Mouse (Mus musculus) liver, embryonic 14.5 days (tissue): Measurements from ENCODE around the gene Gemin2. TPM values are rescaled to one million over a fixed set of nuclear protein-coding genes. Genes with fewer than 3 reads are reported as not detected.
"Not testable (repeated sequence)": the region's sequence is repeated elsewhere in the genome, so short reads cannot be mapped to it uniquely, and the experiment has no call there.

Source experiments
- ATAC-seq: fragments of 200-750 bp; cut with Nextera tagmentation; 2 replicates; pipeline ENCODE4 v1.8.0; 2017; ENCODE audit warnings: moderate number of reproducible peaks, mild to moderate bottlenecking, moderate library complexity; ENCODE audit not compliant: insufficient read depth
- DNase-seq, 3 experiments: peaks; one replicate each; pipeline ENCODE4 v3.0.0-alpha.2; 2012 to 2013; ENCODE audit warnings: low read depth in 3 of 3, low spot score in 3 of 3
- H3K27ac ChIP-seq: fragments of 300-500 bp; sonication (generic); 2 replicates; pipeline ENCODE4 v1.5.1; 2014; ENCODE audit warnings: moderate library complexity, mild to moderate bottlenecking, control low read depth, inconsistent platforms
- H3K27me3 ChIP-seq: fragments of 300-500 bp; sonication (generic); 2 replicates; pipeline ENCODE4 v1.6.1; 2014; ENCODE audit warnings: mild to moderate bottlenecking, low read length, moderate library complexity; ENCODE audit not compliant: control insufficient read depth, insufficient read depth
- H3K36me3 ChIP-seq: fragments of 300-500 bp; sonication (generic); replicated peaks from 2 replicates; pipeline ENCODE4 v1.6.1; 2014; ENCODE audit warnings: low read depth; ENCODE audit not compliant: control insufficient read depth, insufficient read depth
- H3K4me1 ChIP-seq, 2 experiments: fragments of 200-500 bp in 1 of 2; fragments of 300-500 bp in 1 of 2; sonication (generic) in 1 of 2; replicated peaks; 2 replicates each; pipeline ENCODE4 v1.6.1; 2012 to 2014; ENCODE audit warnings: antibody characterized with exemption in 1 of 2, inconsistent platforms in 1 of 2, low read length in 1 of 2; ENCODE audit not compliant: control insufficient read depth in 2 of 2, insufficient read depth in 2 of 2
- H3K4me2 ChIP-seq: fragments of 300-500 bp; sonication (generic); 2 replicates; pipeline ENCODE4 v1.6.1; 2014; ENCODE audit warnings: low read depth, mild to moderate bottlenecking, control low read depth, moderate library complexity
- H3K4me3 ChIP-seq, 2 experiments: fragments of 200-500 bp in 1 of 2; fragments of 300-500 bp in 1 of 2; sonication (generic) in 1 of 2; 2 replicates each; pipeline ENCODE4 v1.5.1; 2012 to 2014; ENCODE audit warnings: low read depth in 2 of 2, low read length in 2 of 2, mild to moderate bottlenecking in 2 of 2, control low read depth in 1 of 2, inconsistent platforms in 1 of 2, moderate library complexity in 1 of 2; ENCODE audit not compliant: insufficient read depth in 1 of 2
- H3K9ac ChIP-seq: fragments of 300-500 bp; sonication (generic); replicated peaks from 2 replicates; pipeline ENCODE4 v1.6.1; 2014; ENCODE audit warnings: mild to moderate bottlenecking, control low read depth, moderate library complexity
- H3K9me3 ChIP-seq: fragments of 300-500 bp; sonication (generic); 2 replicates; pipeline ENCODE4 v1.6.1; 2016; ENCODE audit warnings: low read length, mixed read lengths; ENCODE audit not compliant: control insufficient read depth
- CTCF ChIP-seq: IDR thresholded peaks from 2 replicates; pipeline ENCODE4 v1.5.1; 2016; ENCODE audit warnings: antibody characterized with exemption, low read depth, control low read depth
- EP300 ChIP-seq: IDR thresholded peaks from 2 replicates; pipeline ENCODE4 v1.6.1; 2016; ENCODE audit warnings: antibody characterized with exemption, low read depth
- WGBS: fragments of 180-500 bp; shearing (Covaris S2); extraction: QIAGEN DNeasy Blood & Tissue Kit; methylation state at CpG from one replicate; pipeline ENCODE4 v1.1.7; 2014; ENCODE audit not compliant: insufficient replicate concordance; 5-methylcytosine and 5-hydroxymethylcytosine counted together
- polyA plus RNA-seq, 2 experiments: library from polyadenylated mRNA; depleted of rRNA in 1 of 2; stranded (reverse) in 1 of 2; unstranded in 1 of 2; fragments of >200 nt; fragmentation: Nextera tagmentation in 1 of 2; extraction: Ambion mirVana in 1 of 2; gene quantifications; 2 replicates each; pipeline versions ENCODE4 v1.2.1 to v1.2.3; 2012 to 2014

Gene Gemin2
- 7.6 and 10.2 TPM in 2 replicates for polyA plus RNA-seq (2012; rRNA removed)
- 14.3 and 14.5 TPM in 2 replicates for polyA plus RNA-seq (2014; fragmentation: Nextera tagmentation; extraction: Ambion mirVana)

GRCm38 (mm10) chr12:59013234-59013633, at the start of gene Gemin2:
Gemin2 (plus strand) TSS chr12:59013393.
- no peaks in the 10 kb centered on the region; the same call in 1 of the 2 replicates for H3K36me3 ChIP-seq
- H3K4me3 ChIP-seq: peak within 1 kb of the TSS; percentile 82 to 96
- H3K27me3 ChIP-seq: no peaks in the 10 kb centered on the region
- peak within 1 kb of the TSS; percentile 92 for H3K27ac ChIP-seq
- no peaks in the 10 kb centered on the region for H3K9me3 ChIP-seq
- WGBS: under 1% methylated on average over 28 of the region's 28 CpGs
- H3K9ac ChIP-seq: peak within 1 kb of the TSS; percentile 85
- DNase-seq (peak; percentile 86 to 87 (median 87)), ATAC-seq (peak; percentile 69)
- peaks cover 9 to 14% of the 10 kb centered on the region in 2 experiments for H3K4me1 ChIP-seq
- H3K4me2 ChIP-seq: peak within 1 kb of the TSS; percentile 96
- TF ChIP-seq CTCF (peak; percentile 50), EP300 (no peak)

GRCm38 (mm10) chr12:58964583-58964982, 48.6 kb upstream of the Gemin2 start:
- 61% methylated on average over 4 of the region's 4 CpGs for WGBS
- no peaks in the 10 kb centered on the region for H3K4me1 ChIP-seq
- no peak overlapping the region for H3K4me2 ChIP-seq
- H3K27ac ChIP-seq: no peak overlapping the region
- DNase-seq (no peak), ATAC-seq (no peak)
- TF ChIP-seq EP300 (no peak), CTCF (peak; percentile 78)
- no peaks in the 10 kb centered on the region for H3K27me3 ChIP-seq
- H3K9ac ChIP-seq: no peak overlapping the region
- H3K36me3 ChIP-seq: no peaks in the 10 kb centered on the region; the same call in 1 of the 2 replicates
- no peak overlapping the region for H3K4me3 ChIP-seq
- no peaks in the 10 kb centered on the region for H3K9me3 ChIP-seq

- Histone ChIP-seq H3K4me2 (no peak overlapping the region), H3K27me3 (no peaks in the 10 kb centered on the region), H3K4me1 (peaks cover 0 to 14% of the 10 kb centered on the region in 2 experiments; a peak in 3 of 4 replicates), H3K4me3 (no peak overlapping the region), H3K9ac (no peak overlapping the region), H3K36me3 (no peaks in the 10 kb centered on the region; the same call in none of the 2 replicates), H3K27ac (no peak overlapping the region), H3K9me3 (no peaks in the 10 kb centered on the region)
- DNase-seq: no peak
- no peak for TF ChIP-seq EP300
- TF ChIP-seq CTCF: peak; percentile 51
- 68% methylated on average over 2 of the region's 2 CpGs for WGBS
- ATAC-seq: no peak
Observed at GRCm38 (mm10) chr12:58976966-58977365, 36.2 kb upstream of the Gemin2 start.

- H3K9me3 ChIP-seq, H3K4me2 ChIP-seq, H3K27me3 ChIP-seq, H3K36me3 ChIP-seq, H3K4me3 ChIP-seq, H3K9ac ChIP-seq: not testable (repeated sequence)
- peak overlapping the region; percentile 57 for H3K27ac ChIP-seq
- peak; percentile 3; the same call in 1 of the 2 replicates for TF ChIP-seq EP300
- peak; percentile 74 for ATAC-seq
- DNase-seq: peak; percentile 34 to 54 (median 45)
- H3K4me1 ChIP-seq: peaks cover 0 to 15% of the 10 kb centered on the region in 2 experiments; a peak in 3 of 4 replicates
- WGBS: 45% methylated on average over 6 of the region's 6 CpGs
Observed at GRCm38 (mm10) chr12:58981178-58981661, 32.0 kb upstream of the Gemin2 start.

- TF ChIP-seq EP300 (no peak), CTCF (no peak)
- no peak for DNase-seq
- H3K27ac ChIP-seq: no peak overlapping the region
- no peak overlapping the region for H3K4me2 ChIP-seq
- peaks cover 3% of the 10 kb centered on the region; the same call in 1 of the 2 replicates for H3K36me3 ChIP-seq
- no peaks in the 10 kb centered on the region for H3K9me3 ChIP-seq
- no peak overlapping the region for H3K9ac ChIP-seq
- ATAC-seq: no peak
- H3K4me3 ChIP-seq: no peak overlapping the region
- WGBS: 82% methylated on average over 3 of the region's 3 CpGs
- no peaks in the 10 kb centered on the region for H3K27me3 ChIP-seq
- H3K4me1 ChIP-seq: peaks cover 0 to 11% of the 10 kb centered on the region in 2 experiments; a peak in 3 of 4 replicates
Observed at GRCm38 (mm10) chr12:58985766-58986165, 27.4 kb upstream of the Gemin2 start.
